Mouse (Mus musculus) forebrain, embryonic 12.5 days (tissue): Measurements from ENCODE around the gene Smarcad1. TPM values are rescaled to one million over a fixed set of nuclear protein-coding genes. Genes with fewer than 3 reads are reported as not detected.
A peak's percentile ranks its signal among the peaks of the same experiment; 100 is the strongest.
"Not testable (repeated sequence)": the region's sequence is repeated elsewhere in the genome, so short reads cannot be mapped to it uniquely, and the experiment has no call there.

ENCODE experiments used
- ATAC-seq: fragments of 200-750 bp; cut with Nextera tagmentation; 2 replicates; pipeline ENCODE4 v1.8.0; 2017; ENCODE audit warnings: moderate TSS enrichment; ENCODE audit not compliant: low FRiP score
- H3K27ac ChIP-seq: fragments of 300-500 bp; sonication (generic); 2 replicates; pipeline ENCODE4 v1.5.1; 2016; ENCODE audit warnings: mild to moderate bottlenecking
- H3K27me3 ChIP-seq: fragments of 300-500 bp; sonication (generic); 2 replicates; pipeline ENCODE4 v1.6.1; 2016; ENCODE audit warnings: mild to moderate bottlenecking
- H3K36me3 ChIP-seq: fragments of 300-500 bp; sonication (generic); replicated peaks from 2 replicates; pipeline ENCODE4 v1.6.1; 2016; ENCODE audit warnings: mild to moderate bottlenecking
- H3K4me1 ChIP-seq: fragments of 300-500 bp; sonication (generic); 2 replicates; pipeline ENCODE4 v1.6.1; 2016
- H3K4me2 ChIP-seq: fragments of 300-500 bp; sonication (generic); 2 replicates; pipeline ENCODE4 v1.6.1; 2016; ENCODE audit warnings: mild to moderate bottlenecking, moderate library complexity
- H3K4me3 ChIP-seq: fragments of 300-500 bp; sonication (generic); replicated peaks from 2 replicates; pipeline ENCODE4 v1.5.1; 2016; ENCODE audit warnings: mild to moderate bottlenecking
- H3K9ac ChIP-seq: fragments of 300-500 bp; sonication (generic); 2 replicates; pipeline ENCODE4 v1.6.1; 2016; ENCODE audit warnings: mild to moderate bottlenecking
- H3K9me3 ChIP-seq: fragments of 300-500 bp; sonication (generic); 2 replicates; pipeline ENCODE4 v1.6.1; 2016
- WGBS: fragments of 180-500 bp; shearing (Covaris S2); methylation state at CpG from one replicate; pipeline ENCODE4 v1.1.7; 2016; 5-methylcytosine and 5-hydroxymethylcytosine counted together
- polyA plus RNA-seq: library from polyadenylated mRNA; unstranded; fragments of >200 nt; fragmentation: Nextera tagmentation; extraction: Ambion mirVana; gene quantifications from 2 replicates; pipeline ENCODE4 v1.2.1, GENCODE M21; 2016

The Smarcad1 gene
- polyA plus RNA-seq, 1 experiment from 2014 or later, result 139 TPM

DNA sequence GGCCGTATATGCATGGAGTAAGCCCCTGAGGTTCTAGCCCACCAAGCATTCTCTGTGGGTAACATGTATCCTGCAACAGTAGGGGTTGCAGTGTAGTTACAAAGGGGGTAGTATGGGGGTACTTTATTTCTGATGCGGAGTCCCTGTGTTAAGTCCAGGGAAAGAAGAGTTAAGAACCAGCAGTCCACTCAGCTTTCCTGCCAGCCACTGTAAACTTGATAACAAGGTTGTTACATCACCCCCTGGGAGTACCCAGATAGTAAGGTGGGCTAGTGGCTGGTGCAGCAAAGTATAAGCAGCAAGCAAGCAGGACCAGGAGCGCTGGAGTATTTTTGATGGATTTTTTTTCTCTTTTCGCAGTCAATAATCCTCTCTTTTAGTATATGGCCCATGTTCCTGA is 17.3 kb upstream of the Smarcad1 start:
- H3K27me3 ChIP-seq, result no peaks in the 10 kb centered on the region
- 95% methylated on average over 4 of the region's 4 CpGs for WGBS
- no peaks in the 10 kb centered on the region for H3K36me3 ChIP-seq

DNA sequence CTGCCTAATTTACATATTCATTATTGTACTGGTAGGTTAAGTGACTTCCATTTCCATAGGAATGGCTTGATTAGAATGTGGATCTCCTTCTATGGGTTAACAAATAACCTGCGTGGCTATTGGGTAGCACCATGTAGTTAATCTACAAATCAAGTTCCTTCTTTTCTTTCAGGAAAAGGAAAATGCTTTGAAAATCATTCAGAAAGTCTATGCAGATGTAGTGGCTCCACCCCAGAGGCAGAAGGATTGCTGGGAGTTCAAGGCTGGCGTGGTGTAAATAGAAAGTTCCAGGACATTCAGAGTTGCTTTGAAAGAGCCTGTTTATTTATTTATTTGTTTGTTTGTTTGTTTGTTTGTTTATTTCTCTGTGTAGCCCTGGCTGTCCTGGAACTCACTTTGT is 7.7 kb upstream of the Smarcad1 start:
- Histone ChIP-seq H3K27me3 (no peaks in the 10 kb centered on the region), H3K4me1 (no peaks in the 10 kb centered on the region), H3K4me2 (no peak overlapping the region), H3K36me3 (no peaks in the 10 kb centered on the region), H3K4me3 (no peak overlapping the region), H3K27ac (no peak overlapping the region), H3K9ac (no peak overlapping the region), H3K9me3 (no peaks in the 10 kb centered on the region)
- ATAC-seq, result no peak
- 89% methylated on average over 2 of the region's 2 CpGs for WGBS

More for the DNA sequence above, 17.3 kb upstream of the Smarcad1 start:
- no peaks in the 10 kb centered on the region for H3K4me1 ChIP-seq
- H3K4me3 ChIP-seq, result no peak overlapping the region
- H3K27ac ChIP-seq, result no peak overlapping the region
- no peak overlapping the region for H3K9ac ChIP-seq
- no peaks in the 10 kb centered on the region for H3K9me3 ChIP-seq
- no peak overlapping the region for H3K4me2 ChIP-seq
- no peak for ATAC-seq

DNA sequence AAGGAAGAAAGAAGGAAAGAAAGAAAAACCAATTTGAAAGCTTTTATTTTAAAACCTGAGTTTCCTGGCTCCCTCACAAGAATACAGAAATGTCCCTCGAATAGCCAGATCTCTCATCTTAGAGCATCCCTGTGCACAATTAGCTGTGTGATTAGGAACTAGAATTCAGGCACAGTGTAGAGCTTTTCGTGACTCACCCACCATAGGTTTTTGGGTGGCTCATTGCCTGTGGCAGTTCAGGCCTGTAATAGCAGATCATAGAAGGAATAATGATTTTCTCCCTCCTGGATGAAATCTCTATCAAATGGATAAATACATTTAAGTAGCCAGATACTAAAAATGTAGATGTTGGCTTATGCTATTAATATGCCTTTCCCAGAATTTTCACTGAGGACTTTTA is 6.9 kb upstream of the Smarcad1 start:
- Histone ChIP-seq H3K4me1 (no peaks in the 10 kb centered on the region), H3K27ac (no peak overlapping the region), H3K9ac (no peak overlapping the region), H3K9me3 (no peaks in the 10 kb centered on the region), H3K36me3 (no peaks in the 10 kb centered on the region), H3K4me3 (no peak overlapping the region), H3K27me3 (no peaks in the 10 kb centered on the region), H3K4me2 (no peak overlapping the region)
- ATAC-seq, result no peak
- 84% methylated on average over 2 of the region's 2 CpGs for WGBS

DNA sequence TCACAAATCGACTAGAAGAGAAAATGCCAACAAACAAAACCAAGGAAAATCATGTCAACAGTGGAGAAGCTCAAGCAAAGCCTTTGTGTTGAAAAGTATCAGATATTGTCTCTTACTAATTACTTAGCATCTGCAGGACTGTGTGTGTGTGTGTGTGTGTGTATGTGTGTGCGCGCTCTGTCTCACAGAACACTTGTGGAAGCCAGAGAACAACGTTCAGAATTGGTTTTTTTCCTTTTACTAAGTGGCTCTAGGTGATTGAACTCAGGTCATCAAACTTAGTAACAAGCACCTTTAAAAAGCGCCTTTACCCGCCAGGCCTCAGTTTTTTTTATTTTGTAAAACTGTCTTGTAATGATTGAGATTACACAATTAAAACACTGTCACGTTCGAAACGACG is 451 bp upstream of the Smarcad1 start:
- Histone ChIP-seq H3K4me3 (peak overlapping the region; percentile 86), H3K27me3 (no peaks in the 10 kb centered on the region), H3K4me1 (peaks cover 10% of the 10 kb centered on the region), H3K27ac (peak overlapping the region; percentile 98), H3K9ac (peak overlapping the region; percentile 98; the same call in 1 of the 2 replicates), H3K9me3 (no peaks in the 10 kb centered on the region), H3K36me3 (peaks cover 33% of the 10 kb centered on the region), H3K4me2 (peak overlapping the region; percentile 69)
- WGBS, result 37% methylated on average over 10 of the region's 10 CpGs
- peak; percentile 36 for ATAC-seq

DNA sequence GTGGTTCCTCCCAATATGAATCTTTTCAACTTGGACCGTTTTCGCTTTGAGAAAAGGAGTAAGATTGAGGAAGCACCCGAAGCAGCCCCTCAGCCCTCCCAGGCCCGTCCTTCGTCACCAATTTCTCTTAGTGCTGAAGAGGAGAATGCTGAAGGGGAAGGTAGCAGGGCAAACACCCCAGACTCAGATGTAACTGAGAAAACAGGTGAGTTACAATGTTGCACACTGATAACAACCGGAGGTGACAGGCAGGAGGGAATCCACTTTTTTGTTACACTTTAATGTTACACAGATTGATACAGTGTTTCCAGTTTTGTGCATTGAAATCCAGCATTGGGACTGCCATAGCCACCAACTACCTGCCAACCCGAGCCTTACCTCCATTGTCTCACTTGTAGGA is 858 bp downstream of the Smarcad1 start:
- Histone ChIP-seq H3K9ac (peak overlapping the region; percentile 98), H3K4me1 (peaks cover 10% of the 10 kb centered on the region), H3K27ac (peak overlapping the region; percentile 98), H3K27me3 (no peaks in the 10 kb centered on the region), H3K4me2 (peak overlapping the region; percentile 69), H3K36me3 (peaks cover 40% of the 10 kb centered on the region), H3K4me3 (peak overlapping the region; percentile 86), H3K9me3 (no peaks in the 10 kb centered on the region)
- ATAC-seq, result 0 out of 2 replicates have a peak, but pooled peaks have one; percentile 2
- WGBS, result 10% methylated on average over 7 of the region's 7 CpGs

DNA sequence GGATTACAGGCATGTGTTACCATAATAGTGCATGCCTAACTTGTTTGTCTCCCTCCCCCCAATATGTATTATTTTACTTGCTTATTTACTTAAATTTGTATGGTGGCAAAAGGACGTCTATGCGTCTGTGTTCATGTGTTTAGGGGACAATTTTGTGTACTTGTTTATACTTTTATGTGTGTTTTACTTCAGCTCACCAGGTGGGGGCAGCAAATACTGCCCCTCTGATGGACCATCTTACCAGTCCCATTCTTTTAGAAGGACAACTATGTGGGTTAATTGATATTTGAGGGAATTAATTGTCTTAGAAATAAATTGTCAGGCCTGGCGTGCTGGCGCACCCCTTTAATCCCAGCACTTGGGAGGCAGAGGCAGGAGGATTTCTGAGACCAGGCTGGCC is 6.7 kb downstream of the Smarcad1 start:
- WGBS, result 92% methylated on average over 4 of the region's 4 CpGs
- no peak overlapping the region for H3K4me3 ChIP-seq
- no peak overlapping the region for H3K4me2 ChIP-seq
- H3K36me3 ChIP-seq, result peaks cover 86% of the 10 kb centered on the region
- H3K9me3 ChIP-seq, result no peaks in the 10 kb centered on the region
- ATAC-seq, result no peak
- no peaks in the 10 kb centered on the region for H3K27me3 ChIP-seq
- H3K9ac ChIP-seq, result no peak overlapping the region
- H3K27ac ChIP-seq, result no peak overlapping the region
- peaks cover 2% of the 10 kb centered on the region; the same call in 1 of the 2 replicates for H3K4me1 ChIP-seq

DNA sequence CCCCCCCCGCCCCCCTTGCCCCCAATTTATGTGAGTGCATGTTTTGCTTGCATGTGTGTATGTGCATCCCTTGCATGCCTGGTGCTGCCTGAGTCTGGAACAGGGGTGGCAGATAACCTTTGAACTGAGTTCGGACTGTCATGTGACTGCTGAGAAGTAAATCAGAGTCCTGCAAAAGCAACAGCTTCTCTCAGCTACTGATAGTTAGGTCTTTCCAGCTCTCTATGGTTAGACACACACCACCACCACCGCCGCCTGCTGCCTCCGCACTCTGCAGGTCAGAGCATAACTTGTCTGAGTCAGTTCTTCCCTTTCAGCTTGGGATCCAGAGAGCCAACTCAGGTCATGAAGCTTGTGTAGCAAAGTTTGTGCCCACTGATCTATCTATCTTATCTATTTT is 14.2 kb downstream of the Smarcad1 start:
- H3K9me3 ChIP-seq, result no peaks in the 10 kb centered on the region
- no peak for ATAC-seq
- H3K36me3 ChIP-seq, result peaks cover 74% of the 10 kb centered on the region
- no peaks in the 10 kb centered on the region for H3K27me3 ChIP-seq
- no peak overlapping the region for H3K9ac ChIP-seq
- WGBS, result 89% methylated on average over 5 of the region's 5 CpGs
- no peak overlapping the region for H3K4me3 ChIP-seq
- H3K4me1 ChIP-seq, result no peaks in the 10 kb centered on the region
- no peak overlapping the region for H3K27ac ChIP-seq
- H3K4me2 ChIP-seq, result no peak overlapping the region

DNA sequence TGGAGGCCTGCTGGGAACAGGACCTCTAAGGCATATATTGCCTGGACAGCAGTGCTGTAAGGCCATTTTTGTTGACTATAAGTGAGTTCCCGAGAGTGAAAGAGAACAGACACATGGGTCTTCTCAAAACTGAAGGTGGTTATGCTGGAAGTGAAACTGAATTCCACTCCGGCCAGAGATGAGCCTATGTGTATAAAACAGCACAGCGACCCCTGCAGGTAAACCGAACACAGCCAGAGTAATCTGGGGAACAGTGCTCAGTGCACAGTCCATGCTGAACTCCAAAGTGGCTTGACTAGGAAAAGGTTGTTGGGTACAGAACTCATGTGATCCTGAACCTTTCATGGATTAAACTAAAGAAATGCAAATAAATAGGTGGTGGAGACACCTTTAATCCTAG is 14.8 kb downstream of the Smarcad1 start:
- WGBS, result 80% methylated on average over 4 of the region's 4 CpGs

DNA sequence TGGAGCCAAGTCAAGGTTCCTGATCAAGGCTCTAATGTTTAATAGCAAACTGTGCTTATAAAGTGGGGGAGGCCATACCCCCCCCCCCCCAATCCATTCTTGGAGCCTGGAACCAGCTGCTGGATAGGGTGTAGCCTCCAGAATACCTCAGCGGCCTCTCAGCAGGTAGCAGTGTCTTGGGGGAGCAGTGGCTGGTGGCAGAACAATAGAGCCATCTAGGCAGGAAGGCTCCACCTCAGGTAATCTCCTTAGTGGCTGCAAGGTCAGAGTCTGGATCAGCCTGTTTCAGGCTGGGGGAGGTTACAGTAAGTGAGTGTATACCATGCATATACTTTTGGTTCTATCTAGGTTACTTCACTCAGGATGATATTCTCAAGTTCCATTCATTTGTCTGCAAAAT is 18.7 kb downstream of the Smarcad1 start:
- no peaks in the 10 kb centered on the region for H3K4me1 ChIP-seq
- no peaks in the 10 kb centered on the region for H3K27me3 ChIP-seq
- H3K4me2 ChIP-seq, result no peak overlapping the region
- H3K4me3 ChIP-seq, result no peak overlapping the region
- no peak for ATAC-seq
- WGBS, result 81% methylated on average over 1 of the region's 1 CpGs
- H3K27ac ChIP-seq, result no peak overlapping the region
- H3K9me3 ChIP-seq, result no peaks in the 10 kb centered on the region
- peaks cover 73% of the 10 kb centered on the region for H3K36me3 ChIP-seq
- H3K9ac ChIP-seq, result no peak overlapping the region

More for the DNA sequence above, 14.8 kb downstream of the Smarcad1 start:
- not testable (repeated sequence) for ATAC-seq, H3K9me3 ChIP-seq, H3K9ac ChIP-seq, H3K4me2 ChIP-seq, H3K4me3 ChIP-seq, H3K27ac ChIP-seq, H3K27me3 ChIP-seq, H3K4me1 ChIP-seq
- peaks cover 74% of the 10 kb centered on the region for H3K36me3 ChIP-seq

DNA sequence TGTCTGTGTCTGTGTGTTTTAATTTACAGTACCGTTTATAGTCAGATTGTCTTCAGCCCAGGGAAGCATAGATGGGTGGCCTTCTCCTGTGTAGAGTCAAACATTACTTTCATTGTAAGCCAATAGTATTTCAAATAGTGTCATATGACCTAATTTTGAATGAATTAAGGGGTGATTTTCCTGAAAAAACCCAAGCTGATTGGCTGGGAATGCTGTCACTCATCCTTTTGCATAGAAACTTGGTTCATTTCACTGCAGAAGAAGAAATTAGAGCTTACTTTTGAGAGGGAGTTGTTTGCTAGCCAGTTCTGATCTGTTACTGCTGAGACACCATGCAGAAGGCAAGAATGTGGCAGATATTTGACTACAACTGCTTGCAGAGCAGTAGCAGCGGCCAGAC is 32.8 kb downstream of the Smarcad1 start:
- Histone ChIP-seq H3K4me2 (no peak overlapping the region), H3K4me1 (peaks cover 3% of the 10 kb centered on the region; the same call in 1 of the 2 replicates), H3K27ac (no peak overlapping the region), H3K9me3 (no peaks in the 10 kb centered on the region), H3K36me3 (peaks cover 68% of the 10 kb centered on the region), H3K9ac (no peak overlapping the region), H3K4me3 (no peak overlapping the region), H3K27me3 (no peaks in the 10 kb centered on the region)
- 90% methylated on average over 2 of the region's 2 CpGs for WGBS
- no peak for ATAC-seq

DNA sequence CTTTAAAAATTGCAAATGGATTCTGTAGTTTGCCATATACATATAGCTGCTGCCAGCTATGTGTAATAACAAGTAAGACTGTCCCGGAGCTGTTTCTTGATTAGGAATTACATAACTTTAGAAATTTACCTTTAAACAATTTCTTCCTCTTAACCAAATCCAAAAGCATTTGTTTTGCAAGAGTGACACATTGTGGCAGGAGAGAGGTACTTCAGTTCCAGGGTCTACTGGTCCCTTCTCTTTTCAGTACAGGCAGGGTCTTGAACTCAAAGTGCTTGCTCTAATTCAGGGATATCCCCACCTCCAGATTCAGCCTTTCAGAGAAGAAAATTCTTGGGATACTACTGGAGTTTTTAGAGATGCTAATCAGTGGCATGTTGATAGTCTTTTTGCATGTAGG is 36.8 kb downstream of the Smarcad1 start:
- Histone ChIP-seq H3K9ac (no peak overlapping the region), H3K4me2 (no peak overlapping the region), H3K27ac (no peak overlapping the region), H3K27me3 (no peaks in the 10 kb centered on the region), H3K36me3 (peaks cover 53% of the 10 kb centered on the region), H3K4me1 (peaks cover 3% of the 10 kb centered on the region; the same call in 1 of the 2 replicates), H3K9me3 (no peaks in the 10 kb centered on the region), H3K4me3 (no peak overlapping the region)
- WGBS, result 90% methylated on average over 1 of the region's 1 CpGs
- ATAC-seq, result no peak

DNA sequence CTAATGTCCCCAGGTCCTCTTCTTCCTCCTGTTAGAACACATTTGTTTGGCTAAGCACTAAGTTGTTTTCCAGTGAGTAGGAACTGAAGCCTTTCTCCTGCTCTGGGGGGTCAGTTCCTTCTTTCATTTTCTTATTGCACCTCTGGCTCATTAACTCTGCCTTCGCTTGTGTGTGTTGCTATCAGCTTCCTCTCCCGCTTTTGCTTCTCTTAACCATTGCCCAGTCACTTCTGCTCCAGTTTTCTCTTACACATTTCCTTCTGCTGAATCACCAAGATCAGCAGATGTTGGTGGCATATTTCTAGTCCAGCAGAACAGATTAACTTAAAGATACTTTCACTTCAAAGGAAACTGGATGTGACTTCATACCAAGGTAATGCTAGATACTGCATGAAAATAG is 72.5 kb downstream of the Smarcad1 start:
- ATAC-seq, result no peak
- no peaks in the 10 kb centered on the region for H3K27me3 ChIP-seq
- H3K4me1 ChIP-seq, result no peaks in the 10 kb centered on the region
- H3K4me2 ChIP-seq, result no peak overlapping the region
- WGBS, result 84% methylated on average over 2 of the region's 2 CpGs
- H3K9me3 ChIP-seq, result no peaks in the 10 kb centered on the region
- no peak overlapping the region for H3K4me3 ChIP-seq
- no peak overlapping the region for H3K27ac ChIP-seq
- no peak overlapping the region for H3K9ac ChIP-seq
- H3K36me3 ChIP-seq, result peaks cover 55% of the 10 kb centered on the region

DNA sequence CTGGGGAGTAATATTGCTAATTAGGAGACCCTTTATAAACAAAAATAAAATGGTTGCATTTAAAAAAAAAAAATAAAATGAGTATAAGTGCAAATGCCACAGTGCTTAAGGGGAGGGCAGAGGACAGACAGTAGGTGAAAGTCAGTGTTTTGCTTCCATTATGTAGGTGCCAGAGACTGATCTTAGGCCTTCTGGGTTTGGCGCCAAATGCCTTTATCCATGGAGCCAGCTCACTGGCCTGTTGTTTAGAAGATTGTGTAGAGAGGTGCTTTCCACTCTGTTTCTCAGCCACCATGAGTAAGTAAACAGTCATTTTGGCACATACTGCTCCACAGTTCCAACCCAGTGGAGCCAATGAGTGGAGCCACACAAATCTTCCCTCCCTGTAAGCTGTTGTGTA is 75.2 kb downstream of the Smarcad1 start:
- no peak for ATAC-seq
- no peak overlapping the region for H3K9ac ChIP-seq
- H3K4me1 ChIP-seq, result no peaks in the 10 kb centered on the region
- no peak overlapping the region for H3K27ac ChIP-seq
- WGBS, result 96% methylated on average over 1 of the region's 1 CpGs
- H3K4me3 ChIP-seq, result no peak overlapping the region
- H3K4me2 ChIP-seq, result no peak overlapping the region
- H3K9me3 ChIP-seq, result no peaks in the 10 kb centered on the region
- peaks cover 52% of the 10 kb centered on the region for H3K36me3 ChIP-seq
- H3K27me3 ChIP-seq, result no peaks in the 10 kb centered on the region
